Mouse (Mus musculus): ENCODE results near the gene Tmem102.

The Tmem102 gene

DNA sequence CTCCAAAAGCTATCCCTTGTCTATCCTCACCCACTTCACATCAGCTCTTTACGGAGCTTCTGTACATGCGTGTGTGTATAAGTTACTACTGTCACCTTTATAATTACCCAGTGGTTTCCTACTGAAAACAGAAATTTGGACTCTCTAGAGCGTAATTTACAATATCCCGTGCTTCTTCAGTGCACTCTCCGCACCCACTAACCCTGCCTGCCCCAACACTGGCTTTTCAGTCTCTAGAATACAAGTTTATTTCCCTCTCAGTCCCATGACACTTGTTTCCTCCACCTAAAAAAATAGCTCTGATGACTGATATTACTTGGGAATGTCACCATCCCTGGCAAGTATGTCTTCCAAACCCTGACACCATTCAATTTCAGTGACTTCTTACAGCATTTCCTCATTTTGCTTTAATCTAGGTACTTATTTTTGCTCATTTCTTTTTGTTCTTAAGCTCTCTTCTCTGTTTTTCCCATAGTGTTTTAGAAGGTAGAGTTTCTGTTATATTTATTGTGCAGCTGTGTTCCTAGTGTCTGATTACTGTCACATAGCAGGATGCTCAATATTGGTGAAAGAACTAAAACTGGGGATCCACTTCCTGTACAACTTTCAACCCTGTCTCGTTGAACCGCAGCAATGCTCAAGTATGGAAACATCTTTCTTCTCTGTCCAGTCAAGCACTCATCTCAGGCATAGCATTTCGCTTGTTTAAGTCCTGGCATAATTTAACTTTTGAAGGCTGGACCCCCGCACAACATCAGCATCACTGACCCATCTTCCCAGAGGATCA lies 47.9 kb downstream of the Tmem102 start:
- DNase-seq (ENCODE audit: low spot score), result no peak

DNA sequence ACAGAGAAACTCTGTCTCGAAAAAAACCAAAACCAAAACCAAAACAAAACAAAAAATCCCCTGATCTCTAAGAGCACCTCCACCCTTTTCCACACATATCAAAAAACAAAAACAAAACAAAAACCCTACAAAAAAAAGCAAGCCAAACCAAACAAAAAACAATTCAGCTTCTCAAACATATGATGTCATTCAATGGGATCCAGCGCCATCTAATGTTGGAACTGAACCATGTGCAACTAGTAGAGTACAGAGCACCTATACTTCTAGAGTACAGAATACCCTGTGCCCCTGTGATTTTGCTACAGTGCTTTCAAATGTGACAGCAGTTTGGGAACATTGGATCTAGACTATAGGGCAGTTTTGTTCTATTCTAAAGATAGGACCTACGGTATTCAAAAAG lies 50.7 kb downstream of the Tmem102 start:
- DNase-seq (ENCODE audit: low spot score), result peak; percentile 70

DNA sequence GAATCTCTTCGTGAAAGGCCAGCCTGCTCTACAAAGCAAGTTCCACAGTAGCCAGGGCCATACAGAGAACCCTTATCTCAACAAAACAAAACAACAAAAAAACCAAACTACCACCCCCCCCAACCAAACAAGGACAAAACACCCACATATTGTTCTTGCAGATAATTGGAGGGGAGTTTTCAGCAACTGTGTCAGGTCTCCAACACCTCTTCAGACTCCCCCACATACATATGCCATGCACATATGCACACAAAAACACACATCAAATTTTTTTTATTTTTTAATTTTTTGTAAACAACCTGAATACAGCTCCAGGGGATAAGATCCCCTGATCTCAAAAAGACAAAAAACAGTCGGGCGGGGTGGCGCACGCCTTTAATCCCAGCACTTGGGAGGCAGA lies 51.2 kb downstream of the Tmem102 start:
- no peak for DNase-seq (ENCODE audit: low spot score)

Measured in c-Kit-positive CD71-positive TER-119-positive erythroid progenitor cells, embryonic 14.5 days (primary cell).